Mouse (Mus musculus): ENCODE data around the gene Trub2. TPM values are rescaled to one million over a fixed set of nuclear protein-coding genes. Genes with fewer than 3 reads are reported as not detected.

The Trub2 gene
- polyA plus RNA-seq, 1 experiment = 12.4 TPM

DNA sequence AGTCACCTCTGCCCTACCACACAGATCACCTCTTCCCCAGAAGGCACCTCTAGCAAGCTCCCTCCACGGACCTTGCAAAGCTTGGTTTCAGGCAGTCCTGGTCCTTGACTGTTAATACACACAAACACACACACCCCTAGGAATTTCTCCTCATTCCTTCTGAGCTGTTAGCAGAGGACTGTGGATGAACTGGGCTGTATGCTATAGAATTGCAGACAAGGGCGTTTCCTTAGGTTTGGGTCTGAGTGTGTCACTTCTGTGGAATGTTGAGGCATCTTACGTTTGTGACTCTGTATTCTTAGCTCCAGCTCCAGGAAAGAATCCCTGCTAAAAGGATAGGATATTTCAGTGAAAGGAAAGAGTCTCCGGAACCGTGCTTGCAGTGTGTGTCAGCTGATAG lies 76.4 kb downstream of the Trub2 start:
- Histone ChIP-seq H3K36me3 (ENCODE audit: control insufficient read depth, insufficient read depth, low read length) (no peaks in the 10 kb centered on the region), H3K27me3 (ENCODE audit: control insufficient read depth, insufficient read depth, low read length) (no peaks in the 10 kb centered on the region), H3K4me1 (ENCODE audit: control insufficient read depth, insufficient read depth, low read length) (no peaks in the 10 kb centered on the region), H3K4me3 (ENCODE audit: control insufficient read depth, low read depth, low read length) (no peak overlapping the region), H3K27ac (ENCODE audit: control insufficient read depth, insufficient read depth, low read depth, low read length) (no peak overlapping the region)
- no peak for TF ChIP-seq CTCF (IDR thresholded peaks at IDR 0.05; ENCODE audit: control insufficient read depth, insufficient read depth, insufficient replicate concordance, low read depth, low read length)
- TF ChIP-seq POLR2A (IDR thresholded peaks at IDR 0.05; ENCODE audit: control insufficient read depth, low read depth, low read length) = no peak

Other genes with a start within 250 kb of the Trub2 start
- gene Rapgef1, start 168.8 kb downstream of the Trub2 start, polyA plus RNA-seq (2012; rRNA removed) = 58.8 and 59.2 TPM in 2 replicates
- 0.28 and 0.47 TPM in 2 replicates for gene Gm13420, start 36.8 kb downstream of the Trub2 start, polyA plus RNA-seq (2012; rRNA removed)
- 130 and 146 TPM in 2 replicates for gene Gm13547, start 29.2 kb downstream of the Trub2 start, polyA plus RNA-seq (2012; rRNA removed)
- gene Coq4, start 1.0 kb downstream of the Trub2 start, polyA plus RNA-seq (2012; rRNA removed) = 125 and 134 TPM in 2 replicates
- 4.1 and 5.5 TPM in 2 replicates for gene Slc27a4, start 14.1 kb upstream of the Trub2 start, polyA plus RNA-seq (2012; rRNA removed)
- gene Urm1, start 31.6 kb upstream of the Trub2 start, polyA plus RNA-seq (2012; rRNA removed) = 22.7 and 25.1 TPM in 2 replicates
- 8.9 and 10.1 TPM in 2 replicates for gene Cercam, start 80.7 kb upstream of the Trub2 start, polyA plus RNA-seq (2012; rRNA removed)
- gene Odf2, start 100.7 kb upstream of the Trub2 start, polyA plus RNA-seq (2012; rRNA removed) = 1,873 and 2,193 TPM in 2 replicates
- gene Gle1, start 146.9 kb upstream of the Trub2 start, polyA plus RNA-seq (2012; rRNA removed) = 31.4 and 36.0 TPM in 2 replicates
- gene Sptan1, start 177.1 kb upstream of the Trub2 start, polyA plus RNA-seq (2012; rRNA removed) = 112 and 117 TPM in 2 replicates

Measured in testis, adult 2 months (tissue).